Mouse (Mus musculus): ENCODE measurements at regions not wholly inside any gene's neighbourhood (a gene's known extent, or its start where the extent isn't known, plus 50 kb on each side); places are given as distances from the start of the nearest gene placed in this dataset.
"Not testable (repeated sequence)": the region's sequence is repeated elsewhere in the genome, so short reads cannot be mapped to it uniquely, and the experiment has no call there.

- DNase-seq: no peak
- intact Hi-C loops (cut with DNase I): no loop called here
Observed at GRCm38 (mm10) chr17:60966401-60966800, 1914.7 kb downstream of the Efna5 start.

GRCm38 (mm10) chr17:60965660-60966059, 1915.5 kb downstream of the Efna5 start:
- intact Hi-C loops (cut with DNase I): no loop called here
- DNase-seq: no peak

GRCm38 (mm10) chr17:60951464-60951863, 1929.7 kb downstream of the Efna5 start:
- intact Hi-C loops (cut with DNase I): no loop called here
- DNase-seq: no peak

- intact Hi-C loops (cut with DNase I): no loop called here
- no peak for DNase-seq
Observed at GRCm38 (mm10) chr17:60937754-60938508, 1924.8 kb upstream of the Nudt12 start.

GRCm38 (mm10) chr17:60934223-60934622, 1921.1 kb upstream of the Nudt12 start:
- intact Hi-C loops (cut with DNase I): no loop called here
- DNase-seq: no peak

GRCm38 (mm10) chr17:60925822-60926383, 1912.7 kb upstream of the Nudt12 start:
- peak; percentile 75 for DNase-seq

GRCm38 (mm10) chr17:60882721-60883120, 1869.5 kb upstream of the Nudt12 start:
- intact Hi-C loops (cut with DNase I): not testable (repeated sequence)

More at GRCm38 (mm10) chr17:60925822-60926383, 1912.7 kb upstream of the Nudt12 start:
- intact Hi-C loops (cut with DNase I): no loop called here

GRCm38 (mm10) chr17:60857445-60857844, 1844.3 kb upstream of the Nudt12 start:
- intact Hi-C loops (cut with DNase I): no loop called here
- no peak for DNase-seq

More at GRCm38 (mm10) chr17:60882721-60883120, 1869.5 kb upstream of the Nudt12 start:
- DNase-seq: not testable (repeated sequence)

- DNase-seq: no peak
- intact Hi-C loops (cut with DNase I): no loop called here
Observed at GRCm38 (mm10) chr17:60854659-60855058, 1841.5 kb upstream of the Nudt12 start.

GRCm38 (mm10) chr17:60838794-60839193, 1825.6 kb upstream of the Nudt12 start:
- intact Hi-C loops (cut with DNase I); DNase-seq: not testable (repeated sequence)

- intact Hi-C loops (cut with DNase I): no loop called here
- peak; percentile 52 for DNase-seq
Observed at GRCm38 (mm10) chr17:60832531-60832930, 1819.4 kb upstream of the Nudt12 start.

GRCm38 (mm10) chr17:60830498-60830897, 1817.3 kb upstream of the Nudt12 start:
- DNase-seq: no peak
- intact Hi-C loops (cut with DNase I): no loop called here

- DNase-seq: no peak
- intact Hi-C loops (cut with DNase I): no loop called here
Observed at GRCm38 (mm10) chr17:60804715-60805449, 1791.7 kb upstream of the Nudt12 start.

GRCm38 (mm10) chr17:60762270-60762669, 1749.1 kb upstream of the Nudt12 start:
- no peak for DNase-seq
- intact Hi-C loops (cut with DNase I): no loop called here

GRCm38 (mm10) chr17:60761100-60761499, 1747.9 kb upstream of the Nudt12 start:
- DNase-seq: no peak
- intact Hi-C loops (cut with DNase I): no loop called here

GRCm38 (mm10) chr17:60742856-60743255, 1729.7 kb upstream of the Nudt12 start:
- intact Hi-C loops (cut with DNase I): no loop called here
- DNase-seq: no peak

- DNase-seq: no peak
- intact Hi-C loops (cut with DNase I): no loop called here
Observed at GRCm38 (mm10) chr17:60738211-60738610, 1725.0 kb upstream of the Nudt12 start.

GRCm38 (mm10) chr17:60720138-60720537, 1707.0 kb upstream of the Nudt12 start:
- no peak for DNase-seq
- intact Hi-C loops (cut with DNase I): no loop called here

- no peak for DNase-seq
- intact Hi-C loops (cut with DNase I): no loop called here
Observed at GRCm38 (mm10) chr17:60717931-60718621, 1704.9 kb upstream of the Nudt12 start.

- intact Hi-C loops (cut with DNase I): no loop called here
- no peak for DNase-seq
Observed at GRCm38 (mm10) chr17:60717494-60717893, 1704.3 kb upstream of the Nudt12 start.

Data from left cerebral cortex, postnatal 4 days (tissue).